Mouse (Mus musculus) forebrain, embryonic 13.5 days (tissue): ENCODE data around the gene Panx1. TPM values are rescaled to one million over a fixed set of nuclear protein-coding genes. Genes with fewer than 3 reads are reported as not detected.

ENCODE experiments used
- ATAC-seq: fragments of 200-750 bp; cut with Nextera tagmentation; 2 replicates; pipeline ENCODE4 v1.8.0; 2017
- H3K27ac ChIP-seq: fragments of 300-500 bp; sonication (generic); 2 replicates; pipeline ENCODE4 v1.5.1; 2015; ENCODE audit warnings: inconsistent platforms, mild to moderate bottlenecking, moderate library complexity
- H3K27me3 ChIP-seq: fragments of 300-500 bp; sonication (generic); 2 replicates; pipeline ENCODE4 v1.6.1; 2015; ENCODE audit warnings: mild to moderate bottlenecking, inconsistent platforms
- H3K36me3 ChIP-seq: fragments of 300-500 bp; sonication (generic); 2 replicates; pipeline ENCODE4 v1.6.1; 2015; ENCODE audit warnings: mild to moderate bottlenecking, inconsistent platforms; ENCODE audit not compliant: poor library complexity, severe bottlenecking
- H3K4me1 ChIP-seq: fragments of 300-500 bp; sonication (generic); 2 replicates; pipeline ENCODE4 v1.6.1; 2015; ENCODE audit warnings: inconsistent platforms
- H3K4me2 ChIP-seq: fragments of 300-500 bp; sonication (generic); 2 replicates; pipeline ENCODE4 v1.6.1; 2015; ENCODE audit warnings: inconsistent platforms, mild to moderate bottlenecking, moderate library complexity
- H3K4me3 ChIP-seq: fragments of 300-500 bp; sonication (generic); 2 replicates; pipeline ENCODE4 v1.5.1; 2015; ENCODE audit warnings: mild to moderate bottlenecking, inconsistent platforms
- H3K9ac ChIP-seq: fragments of 300-500 bp; sonication (generic); 2 replicates; pipeline ENCODE4 v1.6.1; 2015; ENCODE audit warnings: mild to moderate bottlenecking, inconsistent platforms
- H3K9me3 ChIP-seq: fragments of 300-500 bp; sonication (generic); replicated peaks from 2 replicates; pipeline ENCODE4 v1.6.1; 2016; ENCODE audit warnings: inconsistent platforms
- WGBS: fragments of 180-500 bp; shearing (Covaris S2); methylation state at CpG from one replicate; pipeline ENCODE4 v1.1.7; 2015; 5-methylcytosine and 5-hydroxymethylcytosine counted together
- polyA plus RNA-seq: library from polyadenylated mRNA; unstranded; fragments of >200 nt; fragmentation: Nextera tagmentation; extraction: Ambion mirVana; gene quantifications from 2 replicates; pipeline ENCODE4 v1.2.1, GENCODE M21; 2015

Panx1 gene
- polyA plus RNA-seq, 1 experiment from 2014 or later = 94.1 TPM

- Histone ChIP-seq H3K9me3 (no peaks in the 10 kb centered on the region), H3K4me2 (no peak overlapping the region), H3K9ac (no peak overlapping the region), H3K4me1 (no peaks in the 10 kb centered on the region), H3K36me3 (peaks cover 54% of the 10 kb centered on the region), H3K27ac (no peak overlapping the region), H3K4me3 (no peak overlapping the region), H3K27me3 (no peaks in the 10 kb centered on the region)
- ATAC-seq = no peak
- WGBS = 93% methylated on average over 5 of the region's 5 CpGs
Observed at GRCm38 (mm10) chr9:15018756-15019131, 26.5 kb downstream of the Panx1 start.

GRCm38 (mm10) chr9:15017791-15018755, 27.2 kb downstream of the Panx1 start:
- 91% methylated on average over 18 of the region's 18 CpGs for WGBS
- Histone ChIP-seq H3K9ac (no peak overlapping the region), H3K36me3 (peaks cover 54% of the 10 kb centered on the region), H3K27me3 (no peaks in the 10 kb centered on the region), H3K4me1 (no peaks in the 10 kb centered on the region), H3K4me3 (no peak overlapping the region), H3K9me3 (no peaks in the 10 kb centered on the region), H3K4me2 (no peak overlapping the region), H3K27ac (no peak overlapping the region)
- no peak for ATAC-seq

GRCm38 (mm10) chr9:15015223-15015956, 29.9 kb downstream of the Panx1 start:
- H3K36me3 ChIP-seq = peaks cover 40% of the 10 kb centered on the region
- ATAC-seq = peak; percentile 76
- 55% methylated on average over 7 of the region's 7 CpGs for WGBS

GRCm38 (mm10) chr9:15007566-15007965, 37.7 kb downstream of the Panx1 start:
- H3K9me3 ChIP-seq = no peaks in the 10 kb centered on the region
- H3K4me1 ChIP-seq = peaks cover 20% of the 10 kb centered on the region
- H3K36me3 ChIP-seq = peaks cover 61% of the 10 kb centered on the region
- H3K27me3 ChIP-seq = no peaks in the 10 kb centered on the region
- no peak overlapping the region for H3K9ac ChIP-seq
- H3K4me2 ChIP-seq = no peak overlapping the region
- no peak overlapping the region for H3K4me3 ChIP-seq
- ATAC-seq = no peak
- no peak overlapping the region for H3K27ac ChIP-seq
- 72% methylated on average over 14 of the region's 14 CpGs for WGBS

More at GRCm38 (mm10) chr9:15015223-15015956, 29.9 kb downstream of the Panx1 start:
- no peak overlapping the region for H3K4me2 ChIP-seq
- H3K27me3 ChIP-seq = no peaks in the 10 kb centered on the region
- no peak overlapping the region for H3K9ac ChIP-seq
- no peaks in the 10 kb centered on the region for H3K9me3 ChIP-seq
- no peak overlapping the region for H3K4me3 ChIP-seq
- H3K27ac ChIP-seq = no peak overlapping the region
- H3K4me1 ChIP-seq = no peaks in the 10 kb centered on the region

- Histone ChIP-seq H3K4me3 (no peak overlapping the region), H3K9me3 (no peaks in the 10 kb centered on the region), H3K4me2 (no peak overlapping the region), H3K9ac (no peak overlapping the region), H3K4me1 (peaks cover 21% of the 10 kb centered on the region), H3K36me3 (peaks cover 54% of the 10 kb centered on the region), H3K27me3 (no peaks in the 10 kb centered on the region), H3K27ac (no peak overlapping the region)
- no peak for ATAC-seq
- WGBS = 72% methylated on average over 9 of the region's 9 CpGs
Observed at GRCm38 (mm10) chr9:15004298-15004685, 41.0 kb downstream of the Panx1 start.

GRCm38 (mm10) chr9:15003676-15004297, 41.5 kb downstream of the Panx1 start:
- Histone ChIP-seq H3K27ac (peak overlapping the region; percentile 68; the same call in 1 of the 2 replicates), H3K36me3 (peaks cover 49% of the 10 kb centered on the region), H3K9me3 (no peaks in the 10 kb centered on the region), H3K4me2 (no peak overlapping the region), H3K4me1 (peaks cover 21% of the 10 kb centered on the region), H3K27me3 (no peaks in the 10 kb centered on the region), H3K9ac (no peak overlapping the region), H3K4me3 (no peak overlapping the region)
- no peak; the same call in 1 of the 2 replicates for ATAC-seq
- 59% methylated on average over 10 of the region's 10 CpGs for WGBS

- ATAC-seq = peak; percentile 66
- peaks cover 42% of the 10 kb centered on the region for H3K36me3 ChIP-seq
- H3K27me3 ChIP-seq = no peaks in the 10 kb centered on the region
- no peak overlapping the region for H3K4me2 ChIP-seq
- no peaks in the 10 kb centered on the region for H3K9me3 ChIP-seq
- H3K27ac ChIP-seq = peak overlapping the region; percentile 68; the same call in 1 of the 2 replicates
- H3K4me1 ChIP-seq = peaks cover 21% of the 10 kb centered on the region
- no peak overlapping the region for H3K4me3 ChIP-seq
- WGBS = 10% methylated on average over 6 of the region's 6 CpGs
- no peak overlapping the region for H3K9ac ChIP-seq
Observed at GRCm38 (mm10) chr9:15002995-15003613, 42.2 kb downstream of the Panx1 start.

GRCm38 (mm10) chr9:14998790-14999189, 46.5 kb downstream of the Panx1 start:
- Histone ChIP-seq H3K27me3 (no peaks in the 10 kb centered on the region), H3K36me3 (peaks cover 4% of the 10 kb centered on the region; the same call in 1 of the 2 replicates), H3K27ac (no peak overlapping the region), H3K4me3 (no peak overlapping the region), H3K4me1 (peaks cover 17% of the 10 kb centered on the region), H3K9me3 (no peaks in the 10 kb centered on the region), H3K9ac (no peak overlapping the region), H3K4me2 (no peak overlapping the region)
- WGBS = 90% methylated on average over 9 of the region's 9 CpGs
- no peak for ATAC-seq

- Histone ChIP-seq H3K27ac (no peak overlapping the region), H3K27me3 (no peaks in the 10 kb centered on the region), H3K4me2 (no peak overlapping the region), H3K4me1 (peaks cover 4% of the 10 kb centered on the region; the same call in 1 of the 2 replicates), H3K9me3 (no peaks in the 10 kb centered on the region), H3K36me3 (peaks cover 4% of the 10 kb centered on the region; the same call in 1 of the 2 replicates), H3K4me3 (no peak overlapping the region), H3K9ac (no peak overlapping the region)
- 81% methylated on average over 11 of the region's 11 CpGs for WGBS
- ATAC-seq = no peak
Observed at GRCm38 (mm10) chr9:14997271-14998055, 47.8 kb downstream of the Panx1 start.

GRCm38 (mm10) chr9:14995525-14995924, 49.8 kb downstream of the Panx1 start:
- 0 out of 2 replicates have a peak, but pooled peaks cover 4% of the 10 kb centered on the region for H3K4me1 ChIP-seq
- no peaks in the 10 kb centered on the region for H3K9me3 ChIP-seq
- H3K36me3 ChIP-seq = 0 out of 2 replicates have a peak, but pooled peaks cover under 1% of the 10 kb centered on the region
- 84% methylated on average over 1 of the region's 1 CpGs for WGBS
- no peak overlapping the region for H3K9ac ChIP-seq
- no peak overlapping the region for H3K27ac ChIP-seq
- no peak overlapping the region for H3K4me3 ChIP-seq
- ATAC-seq = no peak
- no peak overlapping the region for H3K4me2 ChIP-seq
- H3K27me3 ChIP-seq = no peaks in the 10 kb centered on the region
